Mouse (Mus musculus) heart, embryonic 16.5 days (tissue): ENCODE data around the gene Cpa5. TPM values are rescaled to one million over a fixed set of nuclear protein-coding genes. Genes with fewer than 3 reads are reported as not detected.

Source experiments
- ATAC-seq: fragments of 200-750 bp; cut with Nextera tagmentation; replicated peaks from 2 replicates; pipeline ENCODE4 v1.8.0; 2017; ENCODE audit warnings: moderate number of reproducible peaks; ENCODE audit not compliant: insufficient read depth, low FRiP score; ENCODE audit errors: extremely low read depth
- H3K27ac ChIP-seq: fragments of 300-500 bp; sonication (generic); 2 replicates; pipeline ENCODE4 v1.5.1; 2014; ENCODE audit warnings: mild to moderate bottlenecking, low read length, control low read depth, moderate library complexity
- H3K27me3 ChIP-seq: fragments of 300-500 bp; sonication (generic); 2 replicates; pipeline ENCODE4 v1.6.1; 2014; ENCODE audit warnings: low read length, mixed read lengths; ENCODE audit not compliant: control insufficient read depth, insufficient read depth
- H3K36me3 ChIP-seq: fragments of 300-500 bp; sonication (generic); 2 replicates; pipeline ENCODE4 v1.6.1; 2014; ENCODE audit not compliant: control insufficient read depth, insufficient read depth
- H3K4me1 ChIP-seq: fragments of 300-500 bp; sonication (generic); 2 replicates; pipeline ENCODE4 v1.6.1; 2014; ENCODE audit warnings: low read length, mixed read lengths; ENCODE audit not compliant: control insufficient read depth, insufficient read depth
- H3K4me2 ChIP-seq: fragments of 300-500 bp; sonication (generic); 2 replicates; pipeline ENCODE4 v1.6.1; 2014; ENCODE audit warnings: low read depth, mild to moderate bottlenecking, control low read depth, low read length
- H3K4me3 ChIP-seq: fragments of 300-500 bp; sonication (generic); 2 replicates; pipeline ENCODE4 v1.5.1; 2014; ENCODE audit warnings: mild to moderate bottlenecking, control low read depth, low read length
- H3K9ac ChIP-seq: fragments of 300-500 bp; sonication (generic); 2 replicates; pipeline ENCODE4 v1.6.1; 2014; ENCODE audit warnings: low read length, control low read depth
- H3K9me3 ChIP-seq: fragments of 300-500 bp; sonication (generic); replicated peaks from 2 replicates; pipeline ENCODE4 v1.6.1; 2016; ENCODE audit warnings: low read length; ENCODE audit not compliant: control insufficient read depth
- WGBS: fragments of 180-500 bp; shearing (Covaris S2); extraction: QIAGEN DNeasy Blood & Tissue Kit; methylation state at CpG from one replicate; pipeline ENCODE4 v1.1.7; 2014; 5-methylcytosine and 5-hydroxymethylcytosine counted together
- polyA plus RNA-seq: library from polyadenylated mRNA; unstranded; fragments of >200 nt; fragmentation: Nextera tagmentation; extraction: Ambion mirVana; gene quantifications from 2 replicates; pipeline ENCODE4 v1.2.1, GENCODE M21; 2015

Cpa5 gene
- polyA plus RNA-seq, 1 experiment from 2014 or later: 0.55 TPM

DNA sequence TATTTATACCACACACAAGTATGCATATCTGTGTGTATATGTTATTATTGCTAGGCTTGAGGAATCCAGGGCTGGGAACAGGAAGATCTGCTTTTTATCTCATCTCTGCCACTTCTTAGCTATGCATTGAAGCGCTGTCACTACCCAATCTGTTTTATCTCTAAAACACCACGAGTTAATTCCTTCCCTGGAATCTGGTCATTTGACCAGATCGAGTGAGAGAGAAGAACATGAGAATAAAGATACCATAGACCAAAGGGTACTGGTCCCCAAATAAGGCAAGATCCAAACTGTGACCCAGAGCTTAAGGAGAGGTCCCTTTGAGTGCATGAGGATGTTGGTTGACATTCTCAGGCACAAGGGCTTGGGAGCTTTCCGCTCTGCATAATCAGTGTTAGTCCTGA is 11.2 kb downstream of the Cpa5 start:
- Histone ChIP-seq H3K9me3 (no peaks in the 10 kb centered on the region), H3K9ac (no peak overlapping the region), H3K36me3 (no peaks in the 10 kb centered on the region), H3K4me1 (peaks cover 48% of the 10 kb centered on the region), H3K27ac (peak overlapping the region; percentile 94), H3K4me3 (no peak overlapping the region), H3K4me2 (peak overlapping the region; percentile 4; the same call in 1 of the 2 replicates), H3K27me3 (no peaks in the 10 kb centered on the region)
- WGBS: 15% methylated on average over 4 of the region's 4 CpGs
- peak; percentile 67 for ATAC-seq

DNA sequence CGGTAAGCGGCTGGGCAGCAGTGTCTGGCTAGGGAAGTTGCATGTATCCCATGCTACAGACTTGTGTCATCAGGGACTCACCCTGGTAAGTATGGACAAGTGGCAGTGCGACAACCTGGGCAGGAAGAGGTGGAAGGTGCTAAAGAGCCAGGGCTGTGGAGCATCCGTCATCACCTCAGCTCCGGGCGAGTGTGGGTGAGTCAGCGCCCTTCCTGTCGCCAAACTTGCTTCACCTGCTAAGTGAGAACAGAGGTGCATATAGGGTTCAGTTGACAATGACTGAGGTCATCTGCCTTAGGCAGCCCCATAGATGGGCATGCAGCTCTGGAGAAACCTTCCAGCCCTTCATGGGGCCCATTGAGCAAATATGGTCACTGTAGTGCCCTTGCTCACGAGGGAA is 14.0 kb downstream of the Cpa5 start:
- Histone ChIP-seq H3K4me2 (no peak overlapping the region), H3K9me3 (no peaks in the 10 kb centered on the region), H3K27ac (peak overlapping the region; percentile 34), H3K4me3 (no peak overlapping the region), H3K36me3 (no peaks in the 10 kb centered on the region), H3K4me1 (peaks cover 29% of the 10 kb centered on the region), H3K9ac (no peak overlapping the region), H3K27me3 (no peaks in the 10 kb centered on the region)
- WGBS: 45% methylated on average over 9 of the region's 9 CpGs
- 0 out of 2 replicates have a peak, but pooled peaks have one; percentile 26 for ATAC-seq

DNA sequence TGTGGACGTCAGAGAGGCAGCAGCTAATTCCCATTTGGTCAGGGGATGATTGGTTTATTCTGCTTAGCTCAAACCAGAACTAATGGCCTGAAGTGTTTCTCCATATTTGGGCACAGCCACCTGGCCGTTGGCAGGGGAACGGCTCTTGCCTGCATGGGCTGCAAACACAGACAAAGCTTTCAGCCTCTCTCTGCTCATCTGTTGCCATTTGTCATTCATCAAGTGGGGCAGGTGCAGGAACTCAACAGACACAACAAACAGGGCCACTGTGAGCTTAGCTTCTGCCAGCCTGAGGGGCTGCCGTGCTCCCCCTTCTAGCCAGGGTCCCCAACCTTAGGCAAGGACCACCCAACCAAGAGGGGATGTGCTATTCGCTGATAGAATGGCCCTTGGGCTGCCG is 17.3 kb downstream of the Cpa5 start:
- WGBS: 69% methylated on average over 6 of the region's 6 CpGs
- H3K9ac ChIP-seq: no peak overlapping the region
- no peak overlapping the region for H3K4me2 ChIP-seq
- no peak overlapping the region for H3K4me3 ChIP-seq
- H3K9me3 ChIP-seq: no peaks in the 10 kb centered on the region
- no peaks in the 10 kb centered on the region for H3K36me3 ChIP-seq
- ATAC-seq: no peak
- H3K27me3 ChIP-seq: no peaks in the 10 kb centered on the region
- H3K4me1 ChIP-seq: peaks cover 9% of the 10 kb centered on the region; the same call in 1 of the 2 replicates
- no peak overlapping the region for H3K27ac ChIP-seq

DNA sequence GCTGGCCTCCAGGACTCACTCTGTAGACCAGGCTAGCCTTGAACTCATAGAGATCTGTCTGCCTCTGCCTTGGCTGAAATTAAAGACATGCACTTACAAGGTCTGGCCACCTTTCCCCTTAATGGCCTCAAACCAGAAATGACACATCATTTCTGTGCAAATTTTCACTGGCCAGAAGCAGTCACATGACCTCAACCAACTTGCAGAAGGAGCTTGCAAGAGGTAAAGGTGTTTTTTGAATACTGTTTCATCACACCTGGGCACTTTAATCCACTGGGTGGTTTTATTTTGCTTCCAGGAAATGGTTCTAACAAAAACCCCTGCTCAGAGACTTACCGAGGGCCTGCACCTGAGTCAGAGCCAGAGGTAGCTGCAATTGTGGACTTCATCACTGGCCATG is 19.2 kb downstream of the Cpa5 start:
- 94% methylated on average over 1 of the region's 1 CpGs for WGBS
- Histone ChIP-seq H3K4me3 (no peak overlapping the region), H3K9ac (no peak overlapping the region), H3K9me3 (no peaks in the 10 kb centered on the region), H3K27me3 (no peaks in the 10 kb centered on the region), H3K4me1 (no peaks in the 10 kb centered on the region), H3K27ac (no peak overlapping the region), H3K4me2 (no peak overlapping the region), H3K36me3 (no peaks in the 10 kb centered on the region)
- no peak for ATAC-seq

DNA sequence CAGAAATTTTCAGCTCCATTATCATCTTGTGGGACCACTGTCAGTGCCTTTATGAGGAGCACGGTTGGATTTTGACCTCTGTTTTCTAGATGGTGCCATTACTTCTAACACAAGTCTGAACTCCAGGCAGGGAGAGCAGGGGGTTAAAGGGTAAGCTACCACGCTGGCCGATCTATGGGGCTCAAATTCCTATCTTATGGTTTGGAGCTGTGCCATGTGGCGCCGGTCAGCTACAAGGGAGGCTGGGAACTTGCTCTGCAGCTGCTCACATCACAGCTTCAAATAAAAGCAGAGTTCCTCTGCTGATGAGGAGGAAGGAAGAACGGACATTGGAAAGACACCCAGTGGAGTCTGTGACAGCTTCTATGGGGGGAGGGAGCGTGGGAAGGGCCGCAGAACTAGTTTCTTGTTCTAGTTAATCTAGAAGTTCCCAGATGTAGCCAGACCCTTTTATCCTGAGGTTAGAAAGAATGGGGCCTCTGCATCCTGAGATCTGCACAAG is 24.6 kb downstream of the Cpa5 start:
- no peaks in the 10 kb centered on the region for H3K36me3 ChIP-seq
- H3K9ac ChIP-seq: no peak overlapping the region
- WGBS: 28% methylated on average over 8 of the region's 8 CpGs
- no peaks in the 10 kb centered on the region for H3K27me3 ChIP-seq
- H3K9me3 ChIP-seq: no peaks in the 10 kb centered on the region
- no peak overlapping the region for H3K4me3 ChIP-seq
- H3K4me1 ChIP-seq: peaks cover 16% of the 10 kb centered on the region
- H3K4me2 ChIP-seq: no peak overlapping the region
- ATAC-seq: peak; percentile 31; the same call in 1 of the 2 replicates
- peak overlapping the region; percentile 64 for H3K27ac ChIP-seq

DNA sequence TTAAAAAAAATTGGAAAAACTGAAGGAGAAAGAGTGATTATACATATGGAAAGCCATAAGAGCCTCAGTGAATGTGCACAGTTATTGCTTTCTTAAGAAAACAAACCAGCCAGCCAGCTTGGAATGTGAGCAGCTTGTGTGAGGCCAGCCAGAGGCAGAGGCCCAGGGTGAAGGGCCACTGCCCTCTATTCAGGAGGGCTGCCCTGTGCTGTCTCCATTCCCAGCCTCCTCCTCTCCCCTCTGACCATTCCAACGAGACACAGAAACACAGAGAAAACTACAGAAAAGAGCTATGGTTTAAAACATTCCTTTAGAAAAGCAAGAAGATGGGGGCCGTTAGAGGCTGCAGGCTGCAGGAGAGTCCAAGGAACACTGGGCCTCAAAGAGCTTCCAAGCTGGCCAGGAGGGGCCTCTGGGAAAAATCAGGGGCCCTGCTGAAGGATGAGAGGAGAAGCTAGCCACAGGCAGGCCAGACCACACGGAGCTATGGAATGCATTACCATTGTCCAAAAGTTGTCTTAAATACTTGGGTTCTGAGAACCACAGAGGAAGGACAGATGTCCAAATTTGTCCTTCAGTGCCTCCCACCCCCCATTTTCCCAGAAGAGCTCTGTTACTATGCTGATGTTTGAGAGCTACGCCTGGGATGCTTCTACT is 25.5 kb downstream of the Cpa5 start:
- no peak overlapping the region for H3K4me2 ChIP-seq
- H3K9ac ChIP-seq: no peak overlapping the region; the same call in 1 of the 2 replicates
- no peak for ATAC-seq
- no peaks in the 10 kb centered on the region for H3K9me3 ChIP-seq
- H3K4me3 ChIP-seq: no peak overlapping the region
- no peaks in the 10 kb centered on the region for H3K36me3 ChIP-seq
- peaks cover 16% of the 10 kb centered on the region for H3K4me1 ChIP-seq
- 48% methylated on average over 4 of the region's 4 CpGs for WGBS
- H3K27me3 ChIP-seq: no peaks in the 10 kb centered on the region
- peak overlapping the region; percentile 70 for H3K27ac ChIP-seq

DNA sequence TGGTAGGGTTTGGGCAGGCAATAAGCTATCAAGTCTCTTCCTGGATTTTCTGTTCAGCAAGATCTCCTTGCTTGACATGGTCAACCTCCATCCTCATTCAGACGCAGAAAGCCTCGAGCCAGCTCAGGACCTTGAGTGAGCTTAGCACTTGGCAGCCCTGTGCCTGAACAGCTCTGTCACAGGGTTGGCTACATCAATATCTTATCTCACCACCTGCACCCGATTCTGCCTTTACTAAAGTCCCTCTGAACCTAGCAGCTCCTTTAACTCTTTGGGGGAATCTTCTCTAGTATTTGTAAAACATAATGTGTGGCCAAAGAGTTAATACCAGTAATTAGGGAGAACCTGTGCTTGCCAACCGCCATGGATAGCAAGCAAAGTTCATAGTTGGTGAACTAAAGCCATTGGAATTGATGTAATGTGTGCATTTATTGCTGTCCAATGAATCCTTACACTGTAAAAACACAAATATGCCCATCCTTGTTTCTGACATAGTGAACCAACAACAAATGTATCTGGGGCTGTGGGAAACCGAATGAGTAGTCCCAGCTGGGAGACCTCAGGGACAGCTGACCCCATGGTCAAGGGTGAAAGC is 28.0 kb downstream of the Cpa5 start, which contains the start of gene Cpa1:
Gene Cpa1, plus strand, starts transcription at position 545 of the 595 bp plus-strand sequence.
- Histone ChIP-seq H3K4me1 (peaks cover 16% of the 10 kb centered on the region), H3K27me3 (no peaks in the 10 kb centered on the region), H3K9ac (no peak within 1 kb of the TSS), H3K4me3 (no peak within 1 kb of the TSS), H3K9me3 (no peaks in the 10 kb centered on the region), H3K4me2 (no peak within 1 kb of the TSS), H3K27ac (peak within 1 kb of the TSS; percentile 46; the same call in 1 of the 2 replicates), H3K36me3 (no peaks in the 10 kb centered on the region)
- no peak for ATAC-seq
- WGBS: 58% methylated on average over 5 of the region's 5 CpGs

DNA sequence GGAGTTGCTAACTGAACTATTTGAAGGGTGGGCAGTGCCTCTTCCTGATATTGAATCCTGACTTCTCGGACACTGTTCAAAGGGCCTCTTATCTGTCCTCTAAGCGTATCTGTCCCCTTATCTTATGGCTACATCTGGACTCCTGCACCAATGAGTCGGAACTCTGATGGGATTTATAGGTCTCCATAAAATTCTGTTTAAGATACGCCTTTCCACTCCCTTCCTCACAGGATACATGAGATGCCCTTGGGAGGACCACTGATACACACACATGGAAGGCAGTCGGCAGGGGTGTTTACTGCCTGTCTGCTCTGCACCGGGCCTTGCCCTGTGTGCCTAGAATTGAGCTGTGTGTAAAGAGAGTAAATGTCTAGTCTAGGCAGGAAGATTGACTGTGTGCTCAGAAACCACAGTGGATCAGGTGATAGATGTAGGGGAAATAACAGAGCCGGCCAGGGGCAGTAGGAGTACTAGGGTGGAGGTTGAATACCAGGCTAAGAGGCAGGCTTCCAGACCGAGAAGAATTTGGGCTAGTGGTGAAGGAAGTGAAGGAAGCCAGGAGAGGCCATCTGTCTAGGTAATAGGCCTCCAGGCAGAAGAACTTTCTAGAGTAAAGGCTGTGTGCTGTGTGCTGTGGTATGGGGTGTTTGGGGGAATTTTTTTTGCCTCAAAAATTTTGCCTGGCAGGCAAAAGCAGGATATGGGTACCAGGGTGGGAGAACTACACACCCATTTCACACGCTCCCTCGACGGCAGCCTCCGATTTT is 33.1 kb downstream of the Cpa5 start:
- 67% methylated on average over 12 of the region's 12 CpGs for WGBS
- H3K27ac ChIP-seq: 0 out of 2 replicates have a peak overlapping the region, but pooled peaks have one; percentile 9
- ATAC-seq: 0 out of 2 replicates have a peak, but pooled peaks have one; percentile 12

More for the DNA sequence above, 33.1 kb downstream of the Cpa5 start:
- Histone ChIP-seq H3K27me3 (no peaks in the 10 kb centered on the region), H3K9me3 (no peaks in the 10 kb centered on the region), H3K36me3 (no peaks in the 10 kb centered on the region), H3K4me3 (no peak overlapping the region), H3K4me2 (no peak overlapping the region), H3K9ac (no peak overlapping the region), H3K4me1 (peaks cover under 1% of the 10 kb centered on the region; the same call in 1 of the 2 replicates)
